Comparison of ENCODE assay signal across 14 mouse cellular contexts in the genomic region with DNA sequence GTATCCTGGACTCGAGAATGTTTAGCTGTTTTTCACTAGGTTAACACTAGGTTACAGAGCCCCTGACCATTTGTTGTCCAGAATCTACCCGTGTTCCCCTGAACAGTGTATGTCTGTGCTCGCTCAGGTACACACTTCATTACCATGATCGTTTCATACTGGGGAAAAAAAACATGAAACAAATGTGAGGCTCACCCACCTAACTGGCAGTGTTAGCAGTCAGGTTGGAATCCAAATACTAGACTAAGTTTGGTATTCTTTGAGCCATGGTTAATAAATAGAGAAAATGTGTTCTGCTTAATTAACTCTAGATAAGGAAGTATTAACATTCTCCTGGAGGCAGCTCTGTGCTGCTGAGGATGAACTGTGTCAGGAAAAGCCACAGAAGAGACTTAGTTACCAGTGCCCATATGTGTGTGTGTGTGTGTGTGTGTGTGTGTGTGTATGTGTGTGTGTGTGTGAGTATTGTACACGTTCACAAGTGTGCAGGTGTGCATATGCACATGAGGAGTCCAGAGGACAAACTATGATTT.
"Had no signal": no experiment of that assay in that cellular context is flagged by ENCODE, and none has a peak within 500 bp of the region (broad histone marks: within the 10 kb centered on the region; RNA-seq: fewer than 3 reads in every experiment).

No protein-coding gene starts in this region.

- H3K9me3 ChIP-seq: limb, embryonic 12.5 days; megakaryocyte, embryonic 14.5 days; midbrain, embryonic 15.5 days; neural tube, embryonic 12.5 days had no signal

- H3K27ac ChIP-seq: layer of hippocampus, adult 2 months; limb, embryonic 12.5 days; macrophage; midbrain, embryonic 15.5 days; neural tube, embryonic 12.5 days had no signal

- H3K36me3 ChIP-seq: limb, embryonic 12.5 days; midbrain, embryonic 15.5 days; neural tube, embryonic 12.5 days had no signal

- H3K27me3 ChIP-seq: limb, embryonic 12.5 days; megakaryocyte, embryonic 14.5 days; midbrain, embryonic 15.5 days; neural tube, embryonic 12.5 days had no signal

- ATAC-seq: intestine, postnatal 0 days; midbrain, embryonic 15.5 days had no signal

- H3K4me3 ChIP-seq: layer of hippocampus, adult 2 months; limb, embryonic 12.5 days; megakaryocyte, embryonic 14.5 days; midbrain, embryonic 15.5 days; neural tube, embryonic 12.5 days had no signal

- H3K9ac ChIP-seq: limb, embryonic 12.5 days; lung, embryonic 14.5 days; midbrain, embryonic 15.5 days; neural tube, embryonic 12.5 days had no signal

- DNase-seq: lung, embryonic 14.5 days; lung, postnatal 14 days; right cerebral cortex, postnatal 4 days; spleen, adult 18-20 months; thymus, adult 18-20 months; thymus, postnatal 14 days had no signal

- H3K4me1 ChIP-seq: limb, embryonic 12.5 days; midbrain, embryonic 15.5 days had no signal

- H3K4me2 ChIP-seq: limb, embryonic 12.5 days; lung, embryonic 14.5 days; midbrain, embryonic 11.5 days; midbrain, embryonic 15.5 days; neural tube, embryonic 12.5 days had no signal
